Mouse (Mus musculus): ENCODE data around the gene Ybx1. TPM values are rescaled to one million over a fixed set of nuclear protein-coding genes. Genes with fewer than 3 reads are reported as not detected.

The Ybx1 gene
- polyA plus RNA-seq, 1 experiment from 2014 or later: 346 TPM

- Histone ChIP-seq H3K4me3 (replicated peaks; ENCODE audit: low read length) (no peak overlapping the region), H3K4me1 (ENCODE audit: control insufficient read depth, insufficient read depth, low read length) (no peaks in the 10 kb centered on the region), H3K4me2 (ENCODE audit: low read depth, low read length) (no peak overlapping the region), H3K27me3 (ENCODE audit: control insufficient read depth, insufficient read depth, low read length) (no peaks in the 10 kb centered on the region), H3K36me3 (ENCODE audit: control insufficient read depth, insufficient read depth, low read length) (0 out of 2 replicates have a peak, but pooled peaks cover 2% of the 10 kb centered on the region), H3K9me3 (replicated peaks; ENCODE audit: control insufficient read depth, low read length) (no peaks in the 10 kb centered on the region), H3K27ac (ENCODE audit: low read length) (no peak overlapping the region), H3K9ac (ENCODE audit: low read length) (no peak overlapping the region)
- 87% methylated on average over 8 of the region's 8 CpGs for WGBS
- no peak for ATAC-seq (ENCODE audit: insufficient read depth, low FRiP score)
Observed at GRCm38 (mm10) chr4:119303291-119303690, 8.9 kb upstream of the Ybx1 start.

DNA sequence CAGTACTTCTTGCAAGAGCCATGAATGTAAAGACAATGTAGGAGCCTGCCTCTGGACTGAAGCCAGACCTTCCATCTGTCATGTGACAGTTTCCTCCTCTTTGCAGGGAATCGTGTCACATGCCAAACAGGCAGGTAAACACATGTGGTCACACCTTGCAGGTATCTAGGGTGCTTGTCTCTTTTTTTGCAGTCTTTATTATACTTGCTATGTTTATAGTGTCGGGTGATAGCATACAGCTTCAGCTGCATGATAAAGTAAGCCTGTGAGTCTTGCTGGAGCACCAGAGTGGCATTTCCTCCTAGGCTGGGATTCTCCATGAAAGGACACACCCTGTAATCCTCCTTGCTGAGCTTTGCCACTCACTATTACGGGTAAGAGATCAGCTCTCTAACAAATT lies 7.4 kb upstream of the Ybx1 start:
- WGBS: 76% methylated on average over 3 of the region's 3 CpGs
- no peaks in the 10 kb centered on the region for H3K36me3 ChIP-seq (ENCODE audit: control insufficient read depth, insufficient read depth, low read length)
- ATAC-seq (ENCODE audit: insufficient read depth, low FRiP score): no peak
- no peak overlapping the region for H3K27ac ChIP-seq (ENCODE audit: low read length)
- no peaks in the 10 kb centered on the region for H3K27me3 ChIP-seq (ENCODE audit: control insufficient read depth, insufficient read depth, low read length)
- no peak overlapping the region for H3K9ac ChIP-seq (ENCODE audit: low read length)
- H3K4me1 ChIP-seq (ENCODE audit: control insufficient read depth, insufficient read depth, low read length): no peaks in the 10 kb centered on the region
- H3K4me3 ChIP-seq (replicated peaks; ENCODE audit: low read length): no peak overlapping the region
- H3K4me2 ChIP-seq (ENCODE audit: low read depth, low read length): no peak overlapping the region
- no peaks in the 10 kb centered on the region for H3K9me3 ChIP-seq (replicated peaks; ENCODE audit: control insufficient read depth, low read length)

DNA sequence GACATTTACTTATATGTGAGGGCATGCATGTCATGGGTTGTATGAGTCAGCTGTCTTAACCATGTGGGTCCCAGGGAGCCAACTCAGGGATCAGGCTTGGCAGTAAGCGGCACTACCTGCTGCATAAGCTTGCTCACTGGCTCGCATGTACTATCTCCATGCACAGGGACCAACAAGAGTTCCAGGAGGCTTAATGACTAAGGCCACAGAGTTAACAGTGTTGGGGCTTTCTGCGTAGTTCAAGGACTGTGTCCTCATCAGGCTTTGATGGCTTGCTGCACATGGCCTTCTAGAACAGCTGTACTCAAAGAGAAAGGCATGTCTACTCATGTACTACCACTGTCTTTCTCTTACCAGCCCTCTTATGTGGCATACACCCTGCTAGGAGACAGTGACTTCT lies 6.4 kb upstream of the Ybx1 start:
- no peaks in the 10 kb centered on the region for H3K36me3 ChIP-seq (ENCODE audit: control insufficient read depth, insufficient read depth, low read length)
- ATAC-seq (ENCODE audit: insufficient read depth, low FRiP score): no peak
- H3K9ac ChIP-seq (ENCODE audit: low read length): no peak overlapping the region
- no peaks in the 10 kb centered on the region for H3K27me3 ChIP-seq (ENCODE audit: control insufficient read depth, insufficient read depth, low read length)
- H3K4me1 ChIP-seq (ENCODE audit: control insufficient read depth, insufficient read depth, low read length): no peaks in the 10 kb centered on the region; the same call in 1 of the 2 replicates
- no peak overlapping the region for H3K27ac ChIP-seq (ENCODE audit: low read length)
- no peaks in the 10 kb centered on the region for H3K9me3 ChIP-seq (replicated peaks; ENCODE audit: control insufficient read depth, low read length)
- H3K4me2 ChIP-seq (ENCODE audit: low read depth, low read length): no peak overlapping the region
- 93% methylated on average over 3 of the region's 3 CpGs for WGBS
- no peak overlapping the region for H3K4me3 ChIP-seq (replicated peaks; ENCODE audit: low read length)

DNA sequence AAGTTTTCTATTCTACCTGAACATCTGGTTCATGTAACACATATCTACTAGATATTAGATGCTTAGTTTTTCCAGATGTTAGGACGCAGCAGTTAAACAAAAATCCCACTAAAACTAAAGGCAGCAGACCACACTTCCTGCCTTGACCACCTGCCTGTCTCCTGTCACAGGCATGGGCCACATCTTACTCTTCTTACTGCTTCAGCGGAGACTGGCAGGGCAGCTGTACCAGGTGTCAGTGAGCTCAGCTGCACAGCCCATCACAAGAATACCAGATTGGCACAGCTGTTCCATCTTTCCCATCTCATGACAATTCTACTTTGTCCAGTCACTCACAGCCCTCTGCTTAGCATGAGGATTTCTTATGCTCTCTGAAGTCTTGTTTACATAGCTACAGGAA lies 3.0 kb upstream of the Ybx1 start:
- Histone ChIP-seq H3K4me2 (ENCODE audit: low read depth, low read length) (no peak overlapping the region), H3K4me3 (replicated peaks; ENCODE audit: low read length) (no peak overlapping the region), H3K9me3 (replicated peaks; ENCODE audit: control insufficient read depth, low read length) (no peaks in the 10 kb centered on the region), H3K9ac (ENCODE audit: low read length) (no peak overlapping the region), H3K27ac (ENCODE audit: low read length) (no peak overlapping the region), H3K36me3 (ENCODE audit: control insufficient read depth, insufficient read depth, low read length) (no peaks in the 10 kb centered on the region), H3K4me1 (ENCODE audit: control insufficient read depth, insufficient read depth, low read length) (peaks cover 7% of the 10 kb centered on the region; the same call in 1 of the 2 replicates), H3K27me3 (ENCODE audit: control insufficient read depth, insufficient read depth, low read length) (no peaks in the 10 kb centered on the region)
- WGBS: 62% methylated on average over 2 of the region's 2 CpGs
- no peak for ATAC-seq (ENCODE audit: insufficient read depth, low FRiP score)

DNA sequence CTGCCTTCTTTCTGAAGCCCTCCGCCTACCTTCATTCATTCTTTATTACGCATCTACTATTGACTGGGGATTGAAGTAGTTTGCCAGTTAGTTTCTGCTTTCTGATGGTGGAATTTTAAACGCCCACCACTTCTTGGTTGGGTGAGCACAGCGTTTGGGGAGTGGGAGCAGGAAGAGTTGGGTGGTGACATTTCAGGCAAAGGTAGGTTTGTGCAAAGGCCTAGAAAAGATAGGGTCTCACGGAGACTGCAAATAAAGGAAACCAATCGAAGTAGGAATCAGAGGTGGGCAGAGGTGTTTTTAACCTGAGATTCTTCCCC lies 690 bp upstream of the Ybx1 start:
- H3K4me2 ChIP-seq (ENCODE audit: low read depth, low read length): peak overlapping the region; percentile 83
- WGBS: 6% methylated on average over 6 of the region's 6 CpGs
- ATAC-seq (ENCODE audit: insufficient read depth, low FRiP score): no peak

GRCm38 (mm10) chr4:119293574-119294258 lies 688 bp downstream of the Ybx1 start:
- H3K4me3 ChIP-seq (replicated peaks; ENCODE audit: low read length): peak overlapping the region; percentile 71
- H3K4me2 ChIP-seq (ENCODE audit: low read depth, low read length): peak overlapping the region; percentile 61
- peak overlapping the region; percentile 84 for H3K9ac ChIP-seq (ENCODE audit: low read length)
- H3K9me3 ChIP-seq (replicated peaks; ENCODE audit: control insufficient read depth, low read length): no peaks in the 10 kb centered on the region
- ATAC-seq (ENCODE audit: insufficient read depth, low FRiP score): 0 out of 2 replicates have a peak, but pooled peaks have one; percentile 2
- H3K27me3 ChIP-seq (ENCODE audit: control insufficient read depth, insufficient read depth, low read length): no peaks in the 10 kb centered on the region
- WGBS: under 1% methylated on average over 35 of the region's 80 CpGs
- peaks cover 18% of the 10 kb centered on the region for H3K4me1 ChIP-seq (ENCODE audit: control insufficient read depth, insufficient read depth, low read length)
- H3K27ac ChIP-seq (ENCODE audit: low read length): peak overlapping the region; percentile 79
- H3K36me3 ChIP-seq (ENCODE audit: control insufficient read depth, insufficient read depth, low read length): 0 out of 2 replicates have a peak, but pooled peaks cover 4% of the 10 kb centered on the region

More for the DNA sequence above, 690 bp upstream of the Ybx1 start:
- Histone ChIP-seq H3K27ac (ENCODE audit: low read length) (peak overlapping the region; percentile 97), H3K4me3 (replicated peaks; ENCODE audit: low read length) (peak overlapping the region; percentile 71), H3K36me3 (ENCODE audit: control insufficient read depth, insufficient read depth, low read length) (0 out of 2 replicates have a peak, but pooled peaks cover 4% of the 10 kb centered on the region), H3K27me3 (ENCODE audit: control insufficient read depth, insufficient read depth, low read length) (no peaks in the 10 kb centered on the region), H3K9me3 (replicated peaks; ENCODE audit: control insufficient read depth, low read length) (no peaks in the 10 kb centered on the region), H3K4me1 (ENCODE audit: control insufficient read depth, insufficient read depth, low read length) (peaks cover 15% of the 10 kb centered on the region), H3K9ac (ENCODE audit: low read length) (peak overlapping the region; percentile 94)

DNA sequence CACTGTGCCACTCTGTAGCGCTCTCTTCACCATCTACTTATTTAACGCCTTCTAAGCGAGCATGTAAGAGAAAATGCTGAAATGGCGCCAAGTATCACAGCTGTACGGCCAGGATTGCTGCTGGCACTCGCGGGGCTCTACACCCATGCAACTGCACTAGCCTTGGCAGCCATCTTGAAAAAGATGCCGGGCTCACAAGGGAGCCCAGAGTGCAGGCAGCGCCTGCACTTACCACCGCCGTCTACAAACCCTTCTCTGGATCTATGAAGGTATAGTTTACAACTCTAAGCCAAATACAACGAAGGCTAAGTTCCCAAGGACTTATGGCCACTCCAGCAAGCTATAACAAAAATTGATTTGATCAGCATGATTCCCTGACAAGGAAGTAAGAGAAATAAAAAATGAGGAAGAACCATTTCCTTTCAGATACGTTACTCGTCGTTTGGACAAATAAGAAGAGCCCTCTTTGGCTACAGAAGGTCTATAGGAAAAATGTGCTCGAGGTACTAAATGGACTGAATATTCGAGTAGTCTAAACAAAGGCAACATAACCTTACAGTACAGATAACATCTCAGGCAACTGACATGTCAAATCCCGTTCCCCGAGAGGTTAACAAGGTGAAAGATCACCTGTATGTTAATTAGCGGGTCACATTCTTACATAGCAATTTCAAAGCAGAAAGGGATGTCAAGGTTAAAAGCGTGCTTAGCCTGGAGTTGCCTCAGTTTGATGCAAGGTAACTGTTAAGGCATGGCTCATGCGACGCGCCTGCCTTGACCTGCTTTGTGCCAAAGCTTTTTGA lies 1.4 kb downstream of the Ybx1 start:
- no peaks in the 10 kb centered on the region for H3K9me3 ChIP-seq (replicated peaks; ENCODE audit: control insufficient read depth, low read length)
- no peak for ATAC-seq (ENCODE audit: insufficient read depth, low FRiP score)
- under 1% methylated on average over 24 of the region's 24 CpGs for WGBS
- no peaks in the 10 kb centered on the region for H3K27me3 ChIP-seq (ENCODE audit: control insufficient read depth, insufficient read depth, low read length)
- H3K27ac ChIP-seq (ENCODE audit: low read length): peak overlapping the region; percentile 79
- peak overlapping the region; percentile 84 for H3K9ac ChIP-seq (ENCODE audit: low read length)
- H3K4me2 ChIP-seq (ENCODE audit: low read depth, low read length): peak overlapping the region; percentile 61
- 0 out of 2 replicates have a peak, but pooled peaks cover 4% of the 10 kb centered on the region for H3K36me3 ChIP-seq (ENCODE audit: control insufficient read depth, insufficient read depth, low read length)
- peaks cover 18% of the 10 kb centered on the region for H3K4me1 ChIP-seq (ENCODE audit: control insufficient read depth, insufficient read depth, low read length)
- peak overlapping the region; percentile 71 for H3K4me3 ChIP-seq (replicated peaks; ENCODE audit: low read length)

GRCm38 (mm10) chr4:119291921-119292320 lies 2.5 kb downstream of the Ybx1 start:
- 67% methylated on average over 1 of the region's 1 CpGs for WGBS
- H3K27ac ChIP-seq (ENCODE audit: low read length): no peak overlapping the region
- H3K27me3 ChIP-seq (ENCODE audit: control insufficient read depth, insufficient read depth, low read length): no peaks in the 10 kb centered on the region
- peaks cover 23% of the 10 kb centered on the region for H3K4me1 ChIP-seq (ENCODE audit: control insufficient read depth, insufficient read depth, low read length)
- no peak for ATAC-seq (ENCODE audit: insufficient read depth, low FRiP score)
- peak overlapping the region; percentile 71 for H3K4me3 ChIP-seq (replicated peaks; ENCODE audit: low read length)
- peak overlapping the region; percentile 61 for H3K4me2 ChIP-seq (ENCODE audit: low read depth, low read length)
- H3K9me3 ChIP-seq (replicated peaks; ENCODE audit: control insufficient read depth, low read length): no peaks in the 10 kb centered on the region
- H3K9ac ChIP-seq (ENCODE audit: low read length): peak overlapping the region; percentile 84; the same call in 1 of the 2 replicates
- H3K36me3 ChIP-seq (ENCODE audit: control insufficient read depth, insufficient read depth, low read length): 0 out of 2 replicates have a peak, but pooled peaks cover 4% of the 10 kb centered on the region

DNA sequence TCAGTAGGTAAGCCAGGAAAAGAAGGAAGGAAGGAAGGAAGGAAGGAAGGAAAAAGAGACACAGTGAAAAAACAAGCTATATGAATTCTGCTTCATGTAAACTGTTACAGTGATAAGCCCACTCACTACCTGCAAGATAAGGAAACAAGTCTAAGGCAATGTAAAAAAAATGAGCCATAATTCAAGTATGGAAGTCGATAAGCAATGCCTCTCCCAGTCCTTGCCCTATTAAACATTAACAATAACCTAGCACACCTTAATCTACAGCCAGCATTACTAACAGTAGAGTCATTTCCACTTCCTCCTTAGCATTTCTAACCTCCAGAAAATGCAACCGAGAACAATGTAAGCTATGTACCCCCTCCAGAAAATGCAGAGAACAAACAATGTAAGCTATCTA lies 9.1 kb downstream of the Ybx1 start:
- Histone ChIP-seq H3K4me1 (ENCODE audit: control insufficient read depth, insufficient read depth, low read length) (peaks cover 15% of the 10 kb centered on the region), H3K27ac (ENCODE audit: low read length) (peak overlapping the region; percentile 73), H3K36me3 (ENCODE audit: control insufficient read depth, insufficient read depth, low read length) (peaks cover 17% of the 10 kb centered on the region), H3K4me2 (ENCODE audit: low read depth, low read length) (no peak overlapping the region), H3K9me3 (replicated peaks; ENCODE audit: control insufficient read depth, low read length) (no peaks in the 10 kb centered on the region), H3K27me3 (ENCODE audit: control insufficient read depth, insufficient read depth, low read length) (no peaks in the 10 kb centered on the region), H3K4me3 (replicated peaks; ENCODE audit: low read length) (no peak overlapping the region), H3K9ac (ENCODE audit: low read length) (no peak overlapping the region)
- WGBS: 44% methylated on average over 2 of the region's 2 CpGs
- ATAC-seq (ENCODE audit: insufficient read depth, low FRiP score): peak; percentile 89
